Mouse (Mus musculus) frontal cortex, adult 2 months (tissue): ENCODE results near the gene Uox. TPM values are rescaled to one million over a fixed set of nuclear protein-coding genes. Genes with fewer than 3 reads are reported as not detected.

Experiments used
- DNase-seq, 2 experiments: peaks; one replicate each; pipeline ENCODE4 v3.0.0; 2022; ENCODE audit warnings: low spot score in 1 of 2; ENCODE audit errors: extremely low spot score in 1 of 2
- polyA plus RNA-seq: library from polyadenylated mRNA; depleted of rRNA; stranded (reverse); fragments of >200 nt; gene quantifications from 2 replicates; pipeline ENCODE4 v1.2.3, GENCODE M21; 2012; rRNA removed

Gene Uox
- polyA plus RNA-seq, 1 experiment: 0.20 TPM

- DNase-seq: no peak
Observed at GRCm38 (mm10) chr3:146679646-146680045, 109.4 kb downstream of the Uox start.

- DNase-seq: no peak
Observed at GRCm38 (mm10) chr3:146680625-146681024, 110.4 kb downstream of the Uox start.

GRCm38 (mm10) chr3:146681696-146682095 lies 111.5 kb downstream of the Uox start:
- DNase-seq: no peak

Other genes starting within 250 kb of the Uox start
- gene Ssx2ip, start 165.8 kb upstream of the Uox start, polyA plus RNA-seq: 38.1 and 38.9 TPM in 2 replicates
- 5.1 and 6.0 TPM in 2 replicates for gene Ctbs, start 120.6 kb upstream of the Uox start, polyA plus RNA-seq
- gene Spata1, start 70.7 kb upstream of the Uox start, polyA plus RNA-seq: 3.4 and 4.7 TPM in 2 replicates
- gene Gng5, start 70.6 kb upstream of the Uox start, polyA plus RNA-seq: 93.6 and 102 TPM in 2 replicates
- gene Rpf1, start 49.0 kb upstream of the Uox start, polyA plus RNA-seq: 18.9 and 19.7 TPM in 2 replicates
- gene Dnase2b, start 45.2 kb downstream of the Uox start, polyA plus RNA-seq: not detected in 2 replicates
- gene 4930503B20Rik, start 80.9 kb downstream of the Uox start, polyA plus RNA-seq: not detected in 2 replicates
- gene Samd13, start 115.2 kb downstream of the Uox start, polyA plus RNA-seq: 0.48 and 0.64 TPM in 2 replicates
- 193 and 194 TPM in 2 replicates for gene Prkacb, start 242.6 kb downstream of the Uox start, polyA plus RNA-seq